9 mouse cellular contexts compared by ENCODE assay signal in the genomic region with DNA sequence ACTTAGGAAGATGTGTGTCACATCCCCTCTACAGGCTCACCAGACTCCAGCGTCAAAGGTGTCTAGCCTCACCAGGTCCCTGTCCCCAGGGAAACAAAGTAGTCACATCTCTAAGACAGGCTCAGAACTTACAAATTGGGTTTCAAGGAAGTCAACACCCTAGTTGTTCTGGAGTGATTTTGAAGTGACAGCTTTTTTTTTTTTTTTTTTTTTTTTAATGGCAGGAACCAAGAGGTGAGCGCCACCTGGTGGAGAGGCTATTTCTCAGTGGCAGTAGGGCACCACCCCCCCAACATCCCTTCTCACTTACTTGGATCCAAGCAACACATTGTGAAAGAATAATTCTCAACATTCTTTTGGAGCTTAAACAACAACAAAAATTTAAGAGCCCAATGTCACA. TPM values are rescaled to one million over a fixed set of nuclear protein-coding genes. Genes with fewer than 3 reads are reported as not detected.
DNase-seq lines count a peak whose midpoint lies in the region; ATAC-seq and TF ChIP-seq lines count a peak whose summit lies in the region.
"Had no signal": no experiment of that assay in that cellular context is flagged by ENCODE, and none has a peak within 500 bp of the region (broad histone marks: within the 10 kb centered on the region; RNA-seq: fewer than 3 reads in every experiment).

No protein-coding gene starts in this region.

- 30% methylated on average over 2 of the region's 2 CpGs for WGBS in liver, postnatal 0 days (ENCODE audit: insufficient replicate concordance)
- 34% methylated on average over 2 of the region's 2 CpGs for WGBS in midbrain, embryonic 11.5 days

- H3K4me3 ChIP-seq in liver, postnatal 0 days (ENCODE audit: low read depth, low read length): no peak overlapping the region
- H3K4me3 ChIP-seq in midbrain, embryonic 11.5 days (ENCODE audit: low read depth, low read length): no peak overlapping the region
- H3K4me3 ChIP-seq: myocyte had no signal

- peak; percentile 38 to 62 for DNase-seq in left cerebral cortex, adult 18-20 months (ENCODE audit: low spot score in 2 of 2)
- no peak for DNase-seq in left cerebral cortex, adult 8-10 months (ENCODE audit: low spot score in 2 of 2)
- DNase-seq in R1 (ENCODE audit: low read depth, low spot score): peak; percentile 36
- peak; percentile 46 to 67 for DNase-seq in cerebellum, postnatal 14 days
- DNase-seq in heart, postnatal 4 days: peak; percentile 81
- peak; percentile 78 for DNase-seq in liver, postnatal 0 days
- peak; percentile 38 for DNase-seq in spleen, adult 12 weeks (ENCODE audit: low spot score)
- no peak for DNase-seq in midbrain, embryonic 11.5 days (ENCODE audit: low spot score, missing footprints)

- H3K36me3 ChIP-seq in liver, postnatal 0 days (replicated peaks; ENCODE audit: insufficient read depth, low read length): no peaks in the 10 kb centered on the region
- H3K36me3 ChIP-seq in midbrain, embryonic 11.5 days (ENCODE audit: control insufficient read depth, insufficient read depth, low read length): no peaks in the 10 kb centered on the region

- H3K4me2 ChIP-seq in liver, postnatal 0 days (ENCODE audit: low read depth, low read length): no peak overlapping the region
- H3K4me2 ChIP-seq in midbrain, embryonic 11.5 days: no peak overlapping the region

- H3K27me3 ChIP-seq in liver, postnatal 0 days (ENCODE audit: insufficient read depth, low read length): no peaks in the 10 kb centered on the region
- no peaks in the 10 kb centered on the region for H3K27me3 ChIP-seq in midbrain, embryonic 11.5 days (ENCODE audit: control insufficient read depth, insufficient read depth, low read length)

- no peak; the same call in 1 of the 2 replicates for ATAC-seq in liver, postnatal 0 days
- no peak for ATAC-seq in midbrain, embryonic 11.5 days (ENCODE audit: low FRiP score)

- TF ChIP-seq CTCF in liver, postnatal 0 days (IDR thresholded peaks at IDR 0.05; ENCODE audit: low read depth): peak; percentile 71

- H3K9me3 ChIP-seq in liver, postnatal 0 days (ENCODE audit: low read length): no peaks in the 10 kb centered on the region
- H3K9me3 ChIP-seq in midbrain, embryonic 11.5 days (ENCODE audit: control insufficient read depth, low read length): no peaks in the 10 kb centered on the region

- no peak overlapping the region for H3K27ac ChIP-seq in liver, postnatal 0 days (ENCODE audit: low read depth)
- no peak overlapping the region for H3K27ac ChIP-seq in midbrain, embryonic 11.5 days (ENCODE audit: low read depth, low read length)

- peaks cover 11% of the 10 kb centered on the region; the same call in 1 of the 2 replicates for H3K4me1 ChIP-seq in liver, postnatal 0 days (ENCODE audit: insufficient read depth)
- no peaks in the 10 kb centered on the region for H3K4me1 ChIP-seq in midbrain, embryonic 11.5 days (ENCODE audit: control insufficient read depth, insufficient read depth, low read length)

- TF ChIP-seq EP300 in liver, postnatal 0 days (IDR thresholded peaks at IDR 0.05; ENCODE audit: low read depth): no peak

- H3K9ac ChIP-seq in liver, postnatal 0 days (replicated peaks): no peak overlapping the region
- H3K9ac ChIP-seq in midbrain, embryonic 11.5 days (ENCODE audit: low read length): no peak overlapping the region

RNA-seq across cellular contexts. Expression of gene Fam50b, which starts 59.2 kb away (rescaled TPM):
- not detected for total RNA-seq in left cerebral cortex, adult 18-20 months (2021)
- total RNA-seq in left cerebral cortex, adult 8-10 months (2022): not detected
- total RNA-seq in heart, postnatal 4 days (2021): not detected
- 0.08 and 0.12 TPM in 2 replicates for polyA plus RNA-seq in liver, postnatal 0 days (2015; fragmentation: Nextera tagmentation; extraction: Ambion mirVana)
- polyA plus RNA-seq in midbrain, embryonic 11.5 days (2014; fragmentation: Nextera tagmentation; extraction: Ambion mirVana): not detected in 2 replicates
- polyA plus RNA-seq: myocyte had no signal

Comparison
In these comparisons a context has a peak if more than half of its experiments do, and no peak if none do; other contexts are left out.
1. DNase-seq: peak in left cerebral cortex, adult 18-20 months (2 of 2), R1 (single experiment), cerebellum, postnatal 14 days (2 of 2), heart, postnatal 4 days (single experiment), liver, postnatal 0 days (single experiment) and spleen, adult 12 weeks (single experiment); none in left cerebral cortex, adult 8-10 months (0 of 2) and midbrain, embryonic 11.5 days (single experiment).